Mouse (Mus musculus): Measurements from ENCODE around the gene Kitl.

- TF ChIP-seq POLR2A (IDR thresholded peaks at IDR 0.05; ENCODE audit: low read depth, low read length): no peak
- no peak for TF ChIP-seq CTCF (IDR thresholded peaks at IDR 0.05; ENCODE audit: extremely low read depth, insufficient read depth, insufficient read length, insufficient replicate concordance)
Observed at GRCm38 (mm10) chr10:100001452-100001851, 14.0 kb upstream of the Kitl start.
